Mouse (Mus musculus): ENCODE results near the gene Rsad1. TPM values are rescaled to one million over a fixed set of nuclear protein-coding genes. Genes with fewer than 3 reads are reported as not detected.

Gene Rsad1
- polyA plus RNA-seq (2016; fragmentation: Nextera tagmentation; extraction: Ambion mirVana) = 3.4 and 4.6 TPM in 2 replicates

DNA sequence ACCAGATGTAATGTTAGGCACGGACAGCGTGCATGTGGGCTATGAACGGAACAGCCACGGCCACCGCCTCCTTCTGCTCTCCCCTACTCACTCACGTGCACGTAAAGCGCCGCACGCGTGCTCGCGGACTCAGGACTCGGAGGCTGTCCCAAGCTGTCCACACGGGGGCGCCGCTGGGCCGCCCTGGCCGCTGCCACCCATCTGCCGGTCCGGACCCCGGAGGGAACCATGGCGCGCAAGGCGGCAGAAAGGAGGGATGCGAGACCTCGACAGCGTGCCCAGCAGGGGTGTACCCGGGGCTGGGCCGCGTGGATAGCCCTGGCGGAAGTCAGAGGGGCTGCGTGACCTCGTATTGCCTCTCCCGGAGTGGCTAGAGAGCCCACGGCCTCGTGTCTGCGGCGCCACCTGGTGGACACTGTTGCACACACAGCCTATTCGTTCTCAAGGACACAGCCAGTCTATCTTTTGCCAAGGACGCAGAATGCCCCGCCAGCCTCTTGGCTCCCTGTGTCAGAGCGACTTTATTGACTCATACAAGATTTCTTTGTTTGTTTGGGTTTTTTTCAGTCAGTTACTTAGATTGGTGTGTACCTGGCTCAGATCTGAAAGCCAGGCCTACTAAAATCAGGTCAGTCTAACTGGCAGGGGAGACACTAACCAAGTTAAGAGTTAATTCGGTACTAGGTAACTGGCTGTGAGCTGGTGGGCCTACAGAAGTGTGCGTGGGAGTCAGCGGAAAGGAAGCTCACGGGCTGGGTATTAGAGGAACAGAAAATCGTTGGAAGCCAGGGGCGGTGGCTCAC lies at the start of gene Rsad1:
Gene Rsad1 (minus strand): TSS at position 368 of the 803 bp plus-strand sequence.
- peak; percentile 86 for ATAC-seq (ENCODE audit: low FRiP score)
- Histone ChIP-seq H3K4me1 (peaks cover 21% of the 10 kb centered on the region), H3K4me2 (replicated peaks) (peak within 1 kb of the TSS; percentile 94), H3K36me3 (no peaks in the 10 kb centered on the region), H3K9me3 (replicated peaks) (no peaks in the 10 kb centered on the region), H3K27me3 (no peaks in the 10 kb centered on the region), H3K9ac (peak within 1 kb of the TSS; percentile 72), H3K4me3 (peak within 1 kb of the TSS; percentile 60), H3K27ac (peak within 1 kb of the TSS; percentile 85)
- 5% methylated on average over 49 of the region's 49 CpGs for WGBS

DNA sequence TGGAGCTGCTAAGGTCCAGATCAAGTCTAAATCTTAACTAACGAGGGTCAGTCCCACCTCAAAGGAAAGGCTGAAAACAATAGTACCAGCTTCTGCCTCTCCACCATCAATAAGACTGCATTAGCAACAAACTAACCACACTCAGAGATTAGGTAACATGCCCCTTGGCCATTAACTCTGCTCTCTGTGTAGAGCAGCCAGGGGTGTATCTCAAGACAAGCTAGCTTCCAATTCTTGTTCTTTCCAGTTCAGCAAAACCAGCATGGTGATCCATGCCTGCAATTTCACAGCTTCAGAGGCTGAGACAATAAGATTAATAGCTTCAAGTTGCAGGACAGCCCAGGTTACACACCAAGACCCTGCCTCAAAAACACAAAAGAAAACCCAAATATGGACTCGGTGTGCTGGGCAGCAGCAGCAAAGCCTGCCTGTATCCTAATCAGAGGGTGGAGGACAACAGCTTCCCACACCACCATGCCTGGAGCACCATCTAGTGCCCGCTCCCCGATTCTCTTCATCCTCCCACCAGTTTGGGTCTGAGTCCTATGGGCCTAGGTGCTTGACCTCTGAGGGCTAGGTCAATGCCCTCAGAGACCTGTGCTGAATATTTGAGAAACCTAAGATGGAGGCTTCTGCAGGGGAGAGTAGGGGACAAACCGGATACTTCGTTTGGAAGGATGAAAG lies 49.5 kb upstream of the Rsad1 start:
- peaks cover 20% of the 10 kb centered on the region for H3K4me1 ChIP-seq
- no peak overlapping the region for H3K4me3 ChIP-seq
- H3K36me3 ChIP-seq = no peaks in the 10 kb centered on the region
- peaks cover 4% of the 10 kb centered on the region for H3K27me3 ChIP-seq
- no peak overlapping the region for H3K4me2 ChIP-seq (replicated peaks)
- no peak overlapping the region for H3K9ac ChIP-seq
- ATAC-seq (ENCODE audit: low FRiP score) = no peak
- no peaks in the 10 kb centered on the region for H3K9me3 ChIP-seq (replicated peaks)
- 74% methylated on average over 6 of the region's 6 CpGs for WGBS
- no peak overlapping the region for H3K27ac ChIP-seq

GRCm38 (mm10) chr11:94597319-94597718 lies 48.3 kb upstream of the Rsad1 start:
- no peaks in the 10 kb centered on the region for H3K36me3 ChIP-seq
- no peak overlapping the region for H3K4me3 ChIP-seq
- H3K9ac ChIP-seq = no peak overlapping the region
- peaks cover 18% of the 10 kb centered on the region for H3K4me1 ChIP-seq
- no peak for ATAC-seq (ENCODE audit: low FRiP score)
- H3K4me2 ChIP-seq (replicated peaks) = no peak overlapping the region
- H3K27ac ChIP-seq = no peak overlapping the region
- no peaks in the 10 kb centered on the region for H3K9me3 ChIP-seq (replicated peaks)
- WGBS = 89% methylated on average over 4 of the region's 4 CpGs
- peaks cover 4% of the 10 kb centered on the region for H3K27me3 ChIP-seq

- peaks cover 4% of the 10 kb centered on the region for H3K27me3 ChIP-seq
These were observed 47.3 kb upstream of the Rsad1 start for GRCm38 (mm10) chr11:94596311-94596852.

GRCm38 (mm10) chr11:94587511-94587910 lies 38.5 kb upstream of the Rsad1 start:
- H3K9ac ChIP-seq = no peak overlapping the region
- no peaks in the 10 kb centered on the region for H3K9me3 ChIP-seq (replicated peaks)
- 68% methylated on average over 6 of the region's 6 CpGs for WGBS
- no peaks in the 10 kb centered on the region for H3K4me1 ChIP-seq
- no peak overlapping the region for H3K27ac ChIP-seq
- no peak overlapping the region for H3K4me3 ChIP-seq
- H3K36me3 ChIP-seq = no peaks in the 10 kb centered on the region; the same call in 1 of the 2 replicates
- H3K27me3 ChIP-seq = no peaks in the 10 kb centered on the region
- no peak for ATAC-seq (ENCODE audit: low FRiP score)
- no peak overlapping the region for H3K4me2 ChIP-seq (replicated peaks)

More at GRCm38 (mm10) chr11:94596311-94596852, 47.3 kb upstream of the Rsad1 start:
- Histone ChIP-seq H3K4me3 (no peak overlapping the region), H3K9me3 (replicated peaks) (no peaks in the 10 kb centered on the region), H3K9ac (no peak overlapping the region), H3K4me1 (peaks cover 8% of the 10 kb centered on the region; the same call in 1 of the 2 replicates), H3K4me2 (replicated peaks) (no peak overlapping the region), H3K36me3 (no peaks in the 10 kb centered on the region), H3K27ac (no peak overlapping the region)
- WGBS = 76% methylated on average over 7 of the region's 7 CpGs
- ATAC-seq (ENCODE audit: low FRiP score) = no peak

- no peak overlapping the region for H3K4me3 ChIP-seq
- 91% methylated on average over 9 of the region's 9 CpGs for whole genome bisulfite sequencing
- no peaks in the 10 kb centered on the region for H3K4me1 ChIP-seq
- H3K27me3 ChIP-seq = no peaks in the 10 kb centered on the region
- no peak overlapping the region for H3K9ac ChIP-seq
- H3K4me2 ChIP-seq (replicated peaks) = no peak overlapping the region
- no peak for ATAC-seq (ENCODE audit: low FRiP score)
- no peaks in the 10 kb centered on the region; the same call in 1 of the 2 replicates for H3K36me3 ChIP-seq
- no peak overlapping the region for H3K27ac ChIP-seq
- H3K9me3 ChIP-seq (replicated peaks) = no peaks in the 10 kb centered on the region
These were observed 36.0 kb upstream of the Rsad1 start for GRCm38 (mm10) chr11:94585091-94585490.

- Histone ChIP-seq H3K4me1 (no peaks in the 10 kb centered on the region), H3K27ac (no peak overlapping the region), H3K36me3 (no peaks in the 10 kb centered on the region; the same call in 1 of the 2 replicates), H3K4me2 (replicated peaks) (no peak overlapping the region), H3K9me3 (replicated peaks) (no peaks in the 10 kb centered on the region), H3K27me3 (no peaks in the 10 kb centered on the region), H3K9ac (no peak overlapping the region), H3K4me3 (no peak overlapping the region)
- WGBS = 95% methylated on average over 5 of the region's 5 CpGs
- no peak for ATAC-seq (ENCODE audit: low FRiP score)
These were observed 31.2 kb upstream of the Rsad1 start for GRCm38 (mm10) chr11:94580111-94580740.

DNA sequence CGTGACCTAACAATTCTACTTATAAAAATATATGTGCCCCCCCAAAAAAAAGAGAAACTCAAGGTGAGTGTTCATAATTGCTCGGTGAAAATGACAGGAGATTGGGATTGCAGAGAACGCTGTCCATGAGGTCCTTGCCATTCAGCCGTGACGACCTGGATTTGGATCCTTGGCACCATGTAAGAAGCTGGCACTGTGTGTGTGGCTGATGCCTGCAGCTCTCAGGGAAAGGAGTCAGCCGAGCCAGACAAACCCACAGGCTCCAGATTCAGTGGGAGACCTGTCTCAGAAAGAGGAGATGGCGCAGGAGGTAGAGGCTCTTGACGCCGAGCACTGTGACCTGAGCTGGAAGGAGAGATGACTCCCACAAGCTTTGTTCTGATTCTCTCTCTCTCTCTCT lies 27.3 kb upstream of the Rsad1 start:
- Histone ChIP-seq H3K4me2 (replicated peaks) (no peak overlapping the region), H3K36me3 (no peaks in the 10 kb centered on the region), H3K27ac (no peak overlapping the region), H3K9ac (no peak overlapping the region), H3K9me3 (replicated peaks) (no peaks in the 10 kb centered on the region), H3K27me3 (peaks cover 3% of the 10 kb centered on the region; the same call in 1 of the 2 replicates), H3K4me3 (no peak overlapping the region), H3K4me1 (no peaks in the 10 kb centered on the region)
- WGBS = 88% methylated on average over 9 of the region's 9 CpGs
- no peak for ATAC-seq (ENCODE audit: low FRiP score)

DNA sequence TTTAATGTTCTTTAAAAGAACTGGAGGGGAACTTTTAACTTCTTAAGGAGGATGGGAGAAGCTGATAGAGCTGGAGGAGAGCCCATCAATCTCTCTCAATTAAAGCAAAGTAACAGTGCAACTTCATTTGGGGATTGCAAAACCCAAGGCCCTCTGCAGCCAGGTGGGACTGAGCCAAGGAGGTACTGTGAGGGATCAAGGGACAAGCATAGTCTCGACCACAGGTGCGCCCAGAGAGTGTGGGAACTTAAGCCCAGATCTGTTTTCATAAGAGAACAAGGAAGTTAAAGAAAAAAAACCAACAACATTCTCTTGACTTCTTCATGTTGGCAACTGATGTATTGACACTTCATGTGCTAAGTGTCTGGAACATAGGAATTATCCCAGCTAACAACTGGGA lies 26.0 kb upstream of the Rsad1 start:
- no peaks in the 10 kb centered on the region for H3K9me3 ChIP-seq (replicated peaks)
- WGBS = 76% methylated on average over 2 of the region's 2 CpGs
- 0 out of 2 replicates have a peak, but pooled peaks cover 7% of the 10 kb centered on the region for H3K4me1 ChIP-seq
- H3K4me3 ChIP-seq = no peak overlapping the region
- peaks cover 3% of the 10 kb centered on the region; the same call in 1 of the 2 replicates for H3K27me3 ChIP-seq
- H3K9ac ChIP-seq = no peak overlapping the region
- H3K27ac ChIP-seq = no peak overlapping the region
- no peaks in the 10 kb centered on the region for H3K36me3 ChIP-seq
- no peak overlapping the region for H3K4me2 ChIP-seq (replicated peaks)
- no peak for ATAC-seq (ENCODE audit: low FRiP score)

DNA sequence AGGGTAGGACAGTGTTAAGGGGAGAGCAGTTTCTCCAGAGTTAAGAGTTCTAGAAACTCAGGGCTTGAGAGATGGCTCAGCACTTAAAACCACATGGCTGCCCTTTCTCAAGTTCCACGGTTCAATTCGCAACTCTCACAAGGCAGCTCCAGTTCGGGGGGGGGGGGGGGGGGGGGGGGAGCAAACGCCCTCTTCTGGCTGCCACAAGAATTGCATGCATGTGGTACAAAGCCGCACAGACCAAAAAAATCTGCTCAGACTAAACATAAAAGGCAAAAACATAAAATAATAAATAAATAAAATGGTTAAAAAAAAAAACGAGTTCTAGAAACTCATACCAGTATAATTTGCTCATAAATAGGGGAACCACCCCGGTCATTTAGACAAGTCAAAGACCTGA lies 25.5 kb upstream of the Rsad1 start:
- Histone ChIP-seq H3K9ac (no peak overlapping the region), H3K4me2 (replicated peaks) (no peak overlapping the region), H3K9me3 (replicated peaks) (no peaks in the 10 kb centered on the region), H3K4me1 (0 out of 2 replicates have a peak, but pooled peaks cover 8% of the 10 kb centered on the region), H3K27me3 (peaks cover 3% of the 10 kb centered on the region; the same call in 1 of the 2 replicates), H3K4me3 (no peak overlapping the region), H3K27ac (no peak overlapping the region), H3K36me3 (no peaks in the 10 kb centered on the region)
- WGBS = 36% methylated on average over 4 of the region's 7 CpGs
- ATAC-seq (ENCODE audit: low FRiP score) = no peak

DNA sequence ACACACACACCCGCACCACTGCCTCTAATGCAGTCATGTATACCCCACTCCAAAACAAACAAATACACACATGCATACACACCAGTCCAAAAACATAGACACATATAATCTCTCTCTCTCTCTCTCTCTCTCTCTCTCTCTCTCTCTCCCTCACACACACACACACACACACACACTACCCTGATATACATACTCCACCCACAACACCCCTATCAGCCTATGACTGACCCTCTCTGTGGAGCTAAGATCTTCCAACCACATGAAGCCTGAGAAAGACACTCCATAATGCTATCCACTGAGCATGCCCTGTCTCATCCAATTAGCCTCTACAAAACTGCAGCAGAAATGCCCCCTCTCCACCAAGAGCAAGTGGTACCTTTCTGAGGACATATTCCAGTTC lies 22.8 kb upstream of the Rsad1 start:
- Histone ChIP-seq H3K9ac (no peak overlapping the region), H3K9me3 (replicated peaks) (no peaks in the 10 kb centered on the region), H3K27ac (no peak overlapping the region), H3K4me1 (0 out of 2 replicates have a peak, but pooled peaks cover 8% of the 10 kb centered on the region), H3K36me3 (no peaks in the 10 kb centered on the region), H3K4me2 (replicated peaks) (no peak overlapping the region), H3K4me3 (no peak overlapping the region), H3K27me3 (peaks cover 3% of the 10 kb centered on the region; the same call in 1 of the 2 replicates)
- ATAC-seq (ENCODE audit: low FRiP score) = no peak
- 88% methylated on average over 1 of the region's 1 CpGs for WGBS

GRCm38 (mm10) chr11:94570612-94571011 lies 21.6 kb upstream of the Rsad1 start:
- no peaks in the 10 kb centered on the region for H3K36me3 ChIP-seq
- no peaks in the 10 kb centered on the region for H3K9me3 ChIP-seq (replicated peaks)
- no peak overlapping the region for H3K4me2 ChIP-seq (replicated peaks)
- 0 out of 2 replicates have a peak, but pooled peaks cover 8% of the 10 kb centered on the region for H3K4me1 ChIP-seq
- no peak overlapping the region for H3K9ac ChIP-seq
- no peak overlapping the region for H3K4me3 ChIP-seq
- peaks cover 14% of the 10 kb centered on the region for H3K27me3 ChIP-seq
- H3K27ac ChIP-seq = no peak overlapping the region
- ATAC-seq (ENCODE audit: low FRiP score) = peak; percentile 8; the same call in 1 of the 2 replicates
- 47% methylated on average over 9 of the region's 9 CpGs for WGBS
